Mouse (Mus musculus): ENCODE data around the gene 2210016F16Rik.
"Not testable (repeated sequence)": the region's sequence is repeated elsewhere in the genome, so short reads cannot be mapped to it uniquely, and the experiment has no call there.

Gene 2210016F16Rik

DNA sequence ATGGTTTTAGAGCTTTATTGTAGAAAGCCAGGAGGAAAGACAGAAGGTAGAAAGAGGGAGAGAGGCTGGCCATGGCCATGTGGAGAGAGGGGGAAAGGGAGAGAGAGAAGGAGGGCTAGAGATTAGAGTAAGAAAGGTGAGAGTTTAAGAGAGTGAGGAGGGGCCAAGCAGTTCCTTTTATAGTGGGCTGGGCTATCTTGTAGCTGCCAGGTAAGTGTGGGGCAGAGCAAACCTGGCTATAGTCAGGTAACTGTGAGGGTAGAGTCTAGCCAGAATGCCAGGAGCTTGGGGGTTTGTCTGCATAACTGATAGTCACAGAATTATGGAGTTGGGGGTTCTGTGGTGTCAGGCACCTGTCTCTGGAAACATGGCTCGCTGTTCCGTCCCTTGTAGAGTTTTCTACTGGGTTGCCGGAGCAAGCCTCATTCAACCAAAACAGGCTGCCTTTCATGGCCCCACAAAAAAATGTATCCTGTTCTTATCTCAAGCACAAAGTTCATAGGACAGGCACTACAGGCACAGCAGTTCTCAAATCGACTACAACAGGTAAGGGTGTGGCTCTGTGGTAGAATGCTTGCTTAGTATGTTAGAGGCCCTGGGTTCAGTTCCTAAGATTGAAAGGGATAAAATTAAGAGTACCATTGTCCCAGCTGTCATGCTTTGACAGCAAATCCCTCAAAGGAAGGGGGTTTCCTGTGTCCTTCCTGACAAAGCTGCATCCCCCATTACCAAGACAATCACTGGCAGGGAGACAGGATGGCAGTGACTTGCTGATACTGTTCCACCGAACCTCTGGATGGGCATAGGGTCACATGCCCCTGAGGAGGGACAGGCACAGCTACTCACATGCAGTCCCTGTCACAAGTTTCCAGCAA is 12.5 kb downstream of the 2210016F16Rik start:
- DNase-seq = no peak

DNA sequence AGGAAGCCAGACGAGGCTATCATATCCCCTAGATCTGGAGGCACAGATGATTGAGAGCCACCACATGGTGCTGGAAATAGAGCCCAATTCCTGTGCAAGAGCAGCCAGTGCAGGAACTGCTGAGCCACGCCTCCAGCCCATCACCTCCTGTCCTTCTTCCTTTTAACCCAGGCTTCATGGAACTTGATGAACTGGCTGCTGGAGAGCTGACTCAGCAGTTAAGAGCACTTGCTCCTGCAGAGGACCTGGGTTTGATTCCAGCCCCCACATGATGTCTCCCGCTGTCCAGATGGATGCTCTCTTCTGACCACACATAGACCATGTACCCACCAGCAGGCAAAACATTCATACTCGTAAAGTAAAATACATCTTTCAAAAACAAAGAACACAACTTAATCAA is 16.2 kb downstream of the 2210016F16Rik start:
- no peak for DNase-seq

DNA sequence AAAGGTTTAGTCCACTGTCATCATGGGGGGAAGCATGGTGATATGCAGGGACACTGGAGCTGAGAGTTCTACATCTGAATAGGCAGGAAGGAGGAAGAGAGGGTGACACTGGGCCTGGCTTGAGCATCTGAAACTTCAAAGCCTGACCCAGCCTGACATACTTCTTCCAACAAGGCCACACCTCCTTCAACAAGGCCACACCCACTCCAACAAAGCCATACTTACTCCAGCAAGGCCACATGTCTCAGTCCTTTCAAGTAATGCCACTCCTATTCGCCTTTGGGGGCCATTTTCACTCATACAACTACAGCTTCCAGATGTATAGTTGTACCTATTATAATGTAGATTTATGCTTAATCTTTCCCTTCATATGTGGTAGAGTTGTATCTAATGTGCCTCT is 17.4 kb downstream of the 2210016F16Rik start:
- DNase-seq = no peak

DNA sequence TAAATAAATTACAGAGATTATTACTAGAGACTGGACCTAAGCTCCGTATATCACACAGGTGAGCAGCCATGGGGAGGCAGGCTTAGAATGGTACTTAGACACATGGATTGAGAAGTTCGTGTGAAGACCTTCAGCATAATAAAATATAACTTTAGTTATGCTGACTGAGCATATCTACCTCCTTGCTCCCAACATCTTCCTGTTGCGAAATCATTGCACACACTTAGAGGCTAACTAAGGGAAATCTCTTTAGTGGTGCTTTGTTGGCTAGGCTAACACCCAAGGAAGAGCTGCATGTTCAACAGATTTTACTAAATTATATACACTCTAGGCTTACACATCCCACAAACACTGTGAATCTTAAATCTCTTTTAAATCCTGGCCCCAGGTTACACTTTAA is 18.7 kb downstream of the 2210016F16Rik start:
- DNase-seq = no peak

DNA sequence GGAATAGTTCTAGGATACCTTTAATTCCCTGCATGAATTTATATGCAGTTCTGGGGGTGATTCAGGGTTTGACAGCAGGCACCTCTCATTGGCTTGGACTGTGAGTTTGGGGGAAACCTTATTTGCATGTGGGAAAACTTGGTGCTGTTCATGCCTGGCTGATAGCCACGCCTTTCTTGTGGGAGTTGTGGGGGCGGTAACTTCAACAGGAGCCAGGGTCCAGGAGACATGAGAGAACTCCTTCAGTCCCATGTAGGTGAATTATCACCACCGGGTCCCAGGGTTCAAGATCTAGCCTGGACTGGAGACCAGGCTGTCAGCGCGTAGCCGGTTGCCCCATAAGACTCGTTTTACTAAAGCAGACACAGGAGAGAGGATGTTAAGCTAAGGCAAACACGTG is 19.8 kb downstream of the 2210016F16Rik start:
- DNase-seq = not testable (repeated sequence)

DNA sequence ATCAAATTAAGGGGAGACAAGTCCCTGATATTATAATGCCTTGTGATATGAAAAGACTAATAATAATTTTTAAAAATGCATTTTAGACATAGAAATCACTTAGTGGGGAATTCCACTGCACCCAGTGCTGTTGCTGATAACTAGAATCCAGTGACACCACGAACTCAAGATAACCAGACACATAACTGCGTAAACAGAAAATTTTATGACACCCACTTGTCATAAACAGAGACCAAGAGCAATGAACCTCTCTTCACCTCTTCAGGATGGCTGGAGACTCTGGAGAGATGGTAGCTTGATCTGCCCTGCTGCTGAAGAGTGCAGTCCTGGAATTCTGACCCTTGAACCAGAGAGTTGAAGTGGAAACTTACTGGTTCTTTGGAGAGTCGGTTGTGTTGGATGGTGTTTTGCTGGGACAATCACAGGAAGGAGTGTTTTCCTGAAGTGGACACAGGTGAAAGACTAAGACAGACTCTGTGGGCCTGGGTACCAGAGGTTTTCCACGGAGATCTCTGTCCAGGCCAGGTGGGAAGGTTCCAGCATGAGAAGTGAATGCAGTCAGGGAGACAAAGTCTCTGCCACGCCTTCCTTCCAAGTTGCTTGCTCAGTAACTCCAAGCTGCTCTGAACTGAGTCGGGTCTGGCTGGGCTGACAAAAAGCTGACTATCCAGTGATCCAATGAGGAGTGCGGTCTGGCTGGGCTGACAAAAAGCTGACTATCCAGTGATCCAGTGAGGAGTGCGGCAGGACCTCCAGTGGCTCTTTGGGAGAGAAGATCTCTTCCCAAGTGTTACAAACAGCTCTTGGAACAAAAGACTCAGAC is 20.5 kb downstream of the 2210016F16Rik start:
- no peak for DNase-seq

DNA sequence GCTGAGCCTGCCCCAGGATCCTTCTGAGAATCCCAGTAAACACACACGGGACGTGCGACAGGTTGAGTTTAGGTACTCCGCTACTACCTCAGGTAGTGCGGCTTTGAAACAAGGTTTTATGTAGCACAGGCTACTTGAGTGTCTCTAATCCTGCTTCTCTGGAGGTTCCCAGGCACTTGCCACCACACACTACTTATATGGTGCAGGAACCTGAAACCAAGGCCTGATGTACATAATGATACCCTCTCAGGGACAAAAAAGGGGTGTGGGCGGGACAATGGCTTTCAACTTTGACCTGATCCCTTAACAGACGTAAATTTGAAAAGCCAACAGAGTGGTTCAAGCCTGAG is 25.7 kb downstream of the 2210016F16Rik start:
- DNase-seq = no peak

DNA sequence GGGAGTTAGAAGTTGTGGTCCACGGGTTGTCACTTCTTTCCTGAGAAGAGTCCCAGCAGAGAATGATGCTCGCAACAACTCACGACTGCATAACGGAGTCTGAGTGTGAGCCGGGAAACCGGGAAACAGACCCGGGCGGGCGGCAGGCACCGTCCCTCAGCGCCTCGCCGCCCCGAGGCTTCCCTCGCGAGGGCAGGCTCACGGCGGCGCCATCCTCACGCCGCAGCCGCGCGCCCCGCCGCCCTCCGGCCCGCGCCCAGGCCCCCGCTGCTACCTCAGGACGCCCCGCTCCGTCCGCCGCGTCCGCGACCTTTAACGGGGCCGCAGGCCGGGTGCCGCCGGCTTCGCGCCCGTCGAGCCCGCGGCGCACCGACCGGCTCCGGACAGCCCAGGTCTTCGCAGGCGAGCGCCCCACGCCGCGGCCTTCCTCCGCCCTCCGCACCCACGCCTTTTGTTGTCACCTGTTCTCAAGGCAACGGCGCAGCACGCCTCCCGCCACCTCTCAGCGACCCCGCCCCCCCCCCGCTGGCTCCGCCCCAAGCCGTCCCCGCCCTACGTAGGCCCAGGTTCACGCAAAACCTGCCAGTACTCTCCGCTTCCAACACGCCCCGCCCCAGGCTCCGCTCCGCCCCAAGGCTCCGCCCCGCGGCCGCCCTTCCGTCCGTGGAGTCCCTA is 26.3 kb downstream of the 2210016F16Rik start, which contains the start of gene Kif27:
Kif27 (minus strand) TSS at position 494 of the 675 bp plus-strand sequence.
- DNase-seq = peak; percentile 50 to 70

DNA sequence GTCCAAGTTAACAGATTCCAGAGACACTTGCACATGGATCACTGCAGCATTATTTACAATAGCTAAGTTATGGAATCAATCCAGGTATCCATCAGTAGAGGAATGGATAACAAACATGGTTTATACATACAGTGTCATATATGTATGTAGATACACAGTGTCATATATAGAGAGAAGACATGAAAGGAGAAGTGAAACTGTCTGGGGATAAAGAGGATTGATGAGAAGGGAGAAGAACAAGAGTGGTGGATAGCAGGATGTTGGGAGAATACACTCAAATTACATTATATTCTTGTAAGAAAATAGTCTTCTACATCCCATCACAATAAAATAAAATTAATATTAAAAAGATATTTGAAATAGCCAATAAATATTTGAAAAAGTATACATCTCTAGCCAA is 32.0 kb downstream of the 2210016F16Rik start:
- no peak for DNase-seq

DNA sequence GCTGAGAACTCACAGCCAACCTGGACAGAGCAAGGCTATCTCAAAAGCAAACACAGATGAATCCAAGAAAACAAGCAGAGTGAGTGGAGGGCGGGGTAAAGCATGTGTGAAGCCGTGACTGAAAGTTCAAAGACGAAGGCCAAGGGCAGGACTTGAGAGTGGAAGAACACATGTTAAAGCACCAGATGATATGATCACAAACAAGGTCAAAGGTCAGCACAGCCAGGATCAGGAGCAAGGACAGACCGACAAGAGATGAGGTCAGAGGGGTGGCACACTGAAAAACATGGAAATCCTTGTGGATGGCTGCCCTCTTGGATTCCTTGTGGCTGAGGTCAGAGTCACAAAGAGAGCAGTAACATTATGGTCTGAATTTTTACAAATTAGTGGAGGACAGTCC is 34.4 kb downstream of the 2210016F16Rik start:
- DNase-seq = no peak

DNA sequence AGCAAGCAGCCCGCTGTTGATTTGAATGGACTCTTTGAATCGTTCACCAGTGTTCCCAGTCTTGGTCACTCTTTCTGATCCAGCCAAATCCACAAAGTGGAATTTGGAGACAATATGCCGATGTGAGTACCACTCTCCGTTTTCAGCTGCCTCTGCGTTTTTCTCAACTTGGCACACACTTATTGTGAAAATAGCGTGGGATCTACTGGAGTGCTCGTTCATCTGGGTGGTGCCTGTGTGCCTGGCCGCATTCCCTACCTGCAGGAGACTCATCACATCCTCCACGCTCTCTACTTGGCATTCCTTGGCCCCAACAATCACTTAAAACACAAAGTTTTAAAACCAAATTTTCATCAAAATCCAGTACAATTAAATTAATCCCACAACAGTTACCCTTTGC is 40.5 kb downstream of the 2210016F16Rik start:
- DNase-seq = no peak

DNA sequence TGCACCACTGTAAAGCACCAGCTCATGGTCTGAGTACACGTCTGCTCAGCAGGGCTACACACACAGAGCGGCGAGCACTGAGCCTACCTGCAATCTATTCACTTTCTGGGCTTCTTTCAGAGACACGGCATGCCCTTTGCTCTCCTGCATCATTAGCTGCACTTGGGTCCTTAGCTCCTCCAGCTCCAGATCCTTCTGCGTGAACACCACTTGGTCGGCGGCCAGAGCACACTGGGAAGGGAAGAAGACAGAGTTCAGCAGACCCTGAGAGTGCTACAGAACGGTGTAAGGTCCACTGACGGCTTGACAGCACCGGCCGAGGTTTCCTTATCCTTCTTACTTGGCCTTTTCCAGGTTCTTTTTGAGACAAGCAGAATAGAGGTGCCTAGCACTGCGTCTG is 47.6 kb downstream of the 2210016F16Rik start:
- DNase-seq = no peak

DNA sequence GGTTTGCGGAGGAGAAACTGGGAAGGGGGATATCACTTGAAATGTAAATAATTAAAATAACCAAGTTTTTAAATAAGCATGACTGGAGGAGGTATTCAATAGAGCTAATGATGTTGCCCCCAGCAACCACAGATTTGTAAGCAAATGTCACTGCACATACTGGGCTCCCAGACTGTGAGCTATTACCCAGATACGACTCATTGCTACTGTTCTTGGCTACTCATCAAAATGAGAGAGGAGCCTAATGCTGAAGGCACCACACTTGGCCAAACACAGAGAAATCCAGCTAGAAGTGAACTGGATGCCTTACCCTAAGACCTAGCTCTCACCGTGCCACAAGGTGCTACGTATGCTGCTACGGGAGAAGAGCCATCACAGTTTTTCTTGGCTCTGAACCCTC is 50.9 kb downstream of the 2210016F16Rik start:
- no peak for DNase-seq
